Mouse (Mus musculus) MEL (cell line): Measurements from ENCODE around the gene Igf2r. TPM values are rescaled to one million over a fixed set of nuclear protein-coding genes. Genes with fewer than 3 reads are reported as not detected.

ENCODE experiments used
- DNase-seq: peaks from one replicate; pipeline ENCODE4 v3.0.0; 2011; ENCODE audit warnings: low read depth, low spot score
- H3K27ac ChIP-seq: 2 replicates; pipeline ENCODE4 v1.5.1; 2012; ENCODE audit warnings: low read depth, mild to moderate bottlenecking, control low read depth, low read length, moderate library complexity; ENCODE audit not compliant: control insufficient read depth
- H3K27me3 ChIP-seq, 2 experiments: fragments of 150-350 bp in 1 of 2; sonication (generic) in 1 of 2; 2 replicates each; pipeline ENCODE4 v1.6.1; 2012; ENCODE audit warnings: low read length in 2 of 2, mild to moderate bottlenecking in 2 of 2, improper control_type of control experiment in 1 of 2, moderate library complexity in 1 of 2; ENCODE audit not compliant: insufficient read depth in 2 of 2, control insufficient read depth in 1 of 2
- H3K36me3 ChIP-seq, 2 experiments: 2 replicates each; pipeline ENCODE4 v1.6.1; 2012 to 2014; ENCODE audit warnings: low read length in 2 of 2, improper control_type of control experiment in 1 of 2, inconsistent platforms in 1 of 2, mild to moderate bottlenecking in 1 of 2; ENCODE audit not compliant: insufficient read depth in 2 of 2, control insufficient read depth in 1 of 2
- H3K4me1 ChIP-seq, 2 experiments: fragments of 150-350 bp in 1 of 2; sonication (generic) in 1 of 2; 2 replicates each; pipeline ENCODE4 v1.6.1; 2012; ENCODE audit warnings: low read length in 2 of 2, improper control_type of control experiment in 1 of 2, mild to moderate bottlenecking in 1 of 2; ENCODE audit not compliant: insufficient read depth in 2 of 2, control insufficient read depth in 1 of 2
- H3K4me3 ChIP-seq, 2 experiments: fragments of 150-350 bp in 1 of 2; sonication (generic) in 1 of 2; 2 replicates each; pipeline ENCODE4 v1.5.1; 2012; ENCODE audit warnings: low read depth in 2 of 2, low read length in 2 of 2, mild to moderate bottlenecking in 2 of 2, moderate library complexity in 2 of 2, control low read depth in 1 of 2, improper control_type of control experiment in 1 of 2; ENCODE audit not compliant: control insufficient read depth in 1 of 2, insufficient read depth in 1 of 2
- H3K79me2 ChIP-seq: 2 replicates; pipeline ENCODE4 v1.6.1; 2012; ENCODE audit warnings: mild to moderate bottlenecking, low read length, moderate library complexity; ENCODE audit not compliant: control insufficient read depth, poor library complexity, insufficient read depth
- H3K9ac ChIP-seq: 2 replicates; pipeline ENCODE4 v1.6.1; 2012; ENCODE audit warnings: low read depth, mild to moderate bottlenecking, control low read depth, low read length, moderate library complexity; ENCODE audit not compliant: control insufficient read depth, poor library complexity, severe bottlenecking
- H3K9me3 ChIP-seq: fragments of 150-350 bp; sonication (generic); replicated peaks from 2 replicates; pipeline ENCODE4 v1.6.1; 2012; ENCODE audit warnings: mild to moderate bottlenecking, low read length, improper control_type of control experiment, moderate library complexity; ENCODE audit not compliant: insufficient read depth
- BHLHE40 ChIP-seq: IDR thresholded peaks from 2 replicates; pipeline ENCODE4 v1.6.1; 2012; ENCODE audit warnings: low read depth, mild to moderate bottlenecking, inconsistent platforms, low read length, improper control_type of control experiment, borderline replicate concordance
- E2F4 ChIP-seq: IDR thresholded peaks from 2 replicates; pipeline ENCODE4 v1.6.1; 2011; ENCODE audit warnings: low read depth, low read length, improper control_type of control experiment, borderline replicate concordance
- EP300 ChIP-seq, 2 experiments: IDR thresholded peaks; 2 replicates each; pipeline ENCODE4 v1.6.1; 2011; ENCODE audit warnings: improper control_type of control experiment in 2 of 2, low read length in 2 of 2, low read depth in 1 of 2, mild to moderate bottlenecking in 1 of 2
- ETS1 ChIP-seq: IDR thresholded peaks from 2 replicates; pipeline ENCODE4 v1.6.1; 2012; ENCODE audit warnings: low read depth, mild to moderate bottlenecking, inconsistent platforms, low read length, improper control_type of control experiment, moderate library complexity
- GATA1 ChIP-seq: IDR thresholded peaks from 2 replicates; pipeline ENCODE4 v1.6.1; 2011; ENCODE audit warnings: low read depth, low read length, improper control_type of control experiment
- JUND ChIP-seq: IDR thresholded peaks from 2 replicates; pipeline ENCODE4 v1.6.1; 2011; ENCODE audit warnings: low read depth, mild to moderate bottlenecking, improper control_type of control experiment, low read length
- MAZ ChIP-seq: IDR thresholded peaks from 2 replicates; pipeline ENCODE4 v1.6.1; 2012; ENCODE audit warnings: low read depth, mild to moderate bottlenecking, inconsistent platforms, low read length, improper control_type of control experiment
- MXI1 ChIP-seq: IDR thresholded peaks from 2 replicates; pipeline ENCODE4 v1.6.1; 2011; ENCODE audit warnings: mild to moderate bottlenecking, low read depth, low read length, improper control_type of control experiment
- MYB ChIP-seq: IDR thresholded peaks from 2 replicates; pipeline ENCODE4 v1.6.1; 2011; ENCODE audit warnings: mild to moderate bottlenecking, low read depth, low read length, improper control_type of control experiment
- NRF1 ChIP-seq: IDR thresholded peaks from 2 replicates; pipeline ENCODE4 v1.6.1; 2014; ENCODE audit warnings: low read depth, mild to moderate bottlenecking, inconsistent platforms, low read length, improper control_type of control experiment, moderate library complexity; ENCODE audit not compliant: poor library complexity, insufficient read depth, severe bottlenecking
- TAL1 ChIP-seq: IDR thresholded peaks from 2 replicates; pipeline ENCODE4 v1.6.1; 2012; ENCODE audit warnings: mild to moderate bottlenecking, inconsistent platforms, low read length, moderate library complexity, mixed read lengths
- TCF12 ChIP-seq: IDR thresholded peaks from 2 replicates; pipeline ENCODE4 v1.6.1; 2014; ENCODE audit warnings: low read depth, mild to moderate bottlenecking, inconsistent platforms, low read length, improper control_type of control experiment, moderate library complexity
- USF2 ChIP-seq, 2 experiments: IDR thresholded peaks; 2 replicates each; pipeline ENCODE4 v1.6.1; 2011 to 2012; ENCODE audit warnings: improper control_type of control experiment in 2 of 2, low read length in 2 of 2, borderline replicate concordance in 1 of 2, inconsistent platforms in 1 of 2, low read depth in 1 of 2, mild to moderate bottlenecking in 1 of 2; ENCODE audit not compliant: insufficient read depth in 1 of 2
- ZMIZ1 ChIP-seq: IDR thresholded peaks from 2 replicates; pipeline ENCODE4 v1.6.1; 2012; ENCODE audit warnings: low read depth, mild to moderate bottlenecking, inconsistent platforms, low read length, improper control_type of control experiment, moderate library complexity
- polyA plus RNA-seq, 2 experiments: library from polyadenylated mRNA; stranded (reverse) in 1 of 2; unstranded in 1 of 2; fragments of >175 nt in 1 of 2; fragments of >200 nt in 1 of 2; gene quantifications; 2 replicates each; pipeline versions ENCODE4 v1.2.1 to v1.2.4; 2012; ENCODE audit warnings: low replicate concordance in 2 of 2, low read depth in 1 of 2; ENCODE audit not compliant: insufficient read length in 2 of 2, insufficient read depth in 1 of 2, missing spikeins in 1 of 2
- total RNA-seq: library from RNA; depleted of rRNA; stranded (reverse); fragments of 300-350 nt; gene quantifications from 2 replicates; pipeline ENCODE4 v1.2.3, GENCODE M21; 2012

Igf2r gene
- total and polyA plus RNA-seq, 3 experiments = 18.0 to 21.7 (median 18.3) TPM

GRCm38 (mm10) chr17:12754243-12755007 is 15.0 kb downstream of the Igf2r start:
- no peaks in the 10 kb centered on the region for H3K9me3 ChIP-seq
- H3K27me3 ChIP-seq = no peaks in the 10 kb centered on the region
- peak; percentile 59 for DNase-seq
- H3K27ac ChIP-seq = no peak overlapping the region
- peaks cover 7 to 18% of the 10 kb centered on the region in 2 experiments for H3K4me1 ChIP-seq
- peaks cover 0 to 16% of the 10 kb centered on the region in 2 experiments; a peak in 2 of 4 replicates for H3K36me3 ChIP-seq
- H3K79me2 ChIP-seq = 0 out of 2 replicates have a peak, but pooled peaks cover 2% of the 10 kb centered on the region
- no peak overlapping the region for H3K9ac ChIP-seq
- peak; percentile 61 for TF ChIP-seq ETS1
- peak; percentile 66 for TF ChIP-seq GATA1
- TF ChIP-seq TAL1 = 0 out of 2 replicates have a peak, but pooled peaks have one; percentile 29
- TF ChIP-seq E2F4 = no peak
- TF ChIP-seq TCF12 = 0 out of 2 replicates have a peak, but pooled peaks have one; percentile 21
- no peak for TF ChIP-seq USF2 (IDR thresholded peaks at IDR 0.05; ENCODE audit: borderline replicate concordance in 1 of 2, insufficient read depth in 1 of 2, low read depth in 1 of 2, low read length in 2 of 2)
- TF ChIP-seq EP300 (IDR thresholded peaks at IDR 0.05; ENCODE audit: low read depth in 1 of 2, low read length in 2 of 2) = peak in 1 of 2 experiments; percentile 58; a peak in 1 of 4 replicates
- TF ChIP-seq MXI1 = peak; percentile 73; the same call in 1 of the 2 replicates
- H3K4me3 ChIP-seq = no peak overlapping the region

GRCm38 (mm10) chr17:12753050-12753449 is 16.4 kb downstream of the Igf2r start:
- no peak overlapping the region for H3K4me3 ChIP-seq
- TF ChIP-seq BHLHE40 (no peak), JUND (no peak), MYB (no peak), NRF1 (no peak), ZMIZ1 (no peak), E2F4 (no peak), MAZ (no peak)
- TF ChIP-seq, all 39 proteins: peak for 0
- H3K27ac ChIP-seq = no peak overlapping the region
- no peaks in the 10 kb centered on the region for H3K9me3 ChIP-seq
- DNase-seq = no peak
- H3K9ac ChIP-seq = no peak overlapping the region
- H3K36me3 ChIP-seq = peaks cover 0 to 13% of the 10 kb centered on the region in 2 experiments; a peak in 2 of 4 replicates
- no peaks in the 10 kb centered on the region for H3K27me3 ChIP-seq
- H3K4me1 ChIP-seq = peaks cover 7 to 17% of the 10 kb centered on the region in 2 experiments
- H3K79me2 ChIP-seq = 0 out of 2 replicates have a peak, but pooled peaks cover 2% of the 10 kb centered on the region
